Mouse (Mus musculus): Measurements from ENCODE around the gene Ms4a1. TPM values are rescaled to one million over a fixed set of nuclear protein-coding genes. Genes with fewer than 3 reads are reported as not detected.

The Ms4a1 gene
- total and polyA plus RNA-seq, 3 experiments, result 0.22 TPM; not detected in 2

GRCm38 (mm10) chr19:11232348-11232747 is 33.7 kb downstream of the Ms4a1 start, which contains the start of gene Ms4a12:
Ms4a12 (minus strand) TSS chr19:11232448.
- no peaks in the 10 kb centered on the region for H3K27me3 ChIP-seq (ENCODE audit: insufficient read depth, low read length)
- H3K4me3 ChIP-seq (ENCODE audit: low read depth, low read length), result no peak within 1 kb of the TSS
- H3K36me3 ChIP-seq (replicated peaks), result no peaks in the 10 kb centered on the region
- DNase-seq (ENCODE audit: low spot score), result no peak
- no peak for ATAC-seq (ENCODE audit: extremely low read depth, insufficient number of reproducible peaks, low FRiP score, poor library complexity, severe bottlenecking)
- TF ChIP-seq GATA2 (IDR thresholded peaks at IDR 0.05; ENCODE audit: borderline replicate concordance, low read depth, low read length) (no peak), CTCF (IDR thresholded peaks at IDR 0.05; ENCODE audit: low read depth, low read length) (no peak), GATA1 (IDR thresholded peaks at IDR 0.05; ENCODE audit: borderline replicate concordance, low read length) (no peak)
- H3K9me3 ChIP-seq (replicated peaks), result no peaks in the 10 kb centered on the region
- no peaks in the 10 kb centered on the region for H3K4me1 ChIP-seq (ENCODE audit: insufficient read depth, low read depth, low read length)

Other genes with a start within 250 kb of the Ms4a1 start
- not detected in 2 replicates for gene Ms4a18, start 248.2 kb downstream of the Ms4a1 start, total RNA-seq (2014; fragmentation: Nextera tagmentation)
- gene Ms4a18, start 248.2 kb downstream of the Ms4a1 start, total RNA-seq (2017), result not detected in 2 replicates
- gene Ms4a18, start 248.2 kb downstream of the Ms4a1 start, polyA plus RNA-seq (2012), result not detected in 2 replicates
- gene Ms4a8a, start 185.1 kb downstream of the Ms4a1 start, total RNA-seq (2014; fragmentation: Nextera tagmentation), result not detected in 2 replicates
- gene Ms4a8a, start 185.1 kb downstream of the Ms4a1 start, total RNA-seq (2017), result not detected in 2 replicates
- gene Ms4a8a, start 185.1 kb downstream of the Ms4a1 start, polyA plus RNA-seq (2012), result not detected in 2 replicates
- not detected in 2 replicates for gene 1700017D01Rik, start 135.4 kb downstream of the Ms4a1 start, total RNA-seq (2014; fragmentation: Nextera tagmentation)
- gene 1700017D01Rik, start 135.4 kb downstream of the Ms4a1 start, total RNA-seq (2017), result 0.06 and 0.16 TPM in 2 replicates
- not detected in 2 replicates for gene 1700017D01Rik, start 135.4 kb downstream of the Ms4a1 start, polyA plus RNA-seq (2012)
- not detected in 2 replicates for gene 1700025F22Rik, start 100.9 kb downstream of the Ms4a1 start, total RNA-seq (2014; fragmentation: Nextera tagmentation)
- gene 1700025F22Rik, start 100.9 kb downstream of the Ms4a1 start, total RNA-seq (2017), result not detected in 2 replicates
- gene 1700025F22Rik, start 100.9 kb downstream of the Ms4a1 start, polyA plus RNA-seq (2012), result not detected in 2 replicates
- gene Ms4a13, start 69.5 kb downstream of the Ms4a1 start, total RNA-seq (2014; fragmentation: Nextera tagmentation), result not detected in 2 replicates
- not detected in 2 replicates for gene Ms4a13, start 69.5 kb downstream of the Ms4a1 start, total RNA-seq (2017)
- not detected in 2 replicates for gene Ms4a13, start 69.5 kb downstream of the Ms4a1 start, polyA plus RNA-seq (2012)
- not detected in 2 replicates for gene Ms4a12, start 33.8 kb downstream of the Ms4a1 start, total RNA-seq (2014; fragmentation: Nextera tagmentation)
- 0.16 TPM in 1 of 2 replicates, not detected in the other for gene Ms4a12, start 33.8 kb downstream of the Ms4a1 start, total RNA-seq (2017)
- not detected in 2 replicates for gene Ms4a12, start 33.8 kb downstream of the Ms4a1 start, polyA plus RNA-seq (2012)
- not detected in 2 replicates for gene Ms4a5, start 17.6 kb upstream of the Ms4a1 start, total RNA-seq (2014; fragmentation: Nextera tagmentation)
- 0.23 and 0.38 TPM in 2 replicates for gene Ms4a5, start 17.6 kb upstream of the Ms4a1 start, total RNA-seq (2017)
- not detected in 2 replicates for gene Ms4a5, start 17.6 kb upstream of the Ms4a1 start, polyA plus RNA-seq (2012)
- not detected in 2 replicates for gene Ms4a14, start 48.2 kb upstream of the Ms4a1 start, total RNA-seq (2014; fragmentation: Nextera tagmentation)
- gene Ms4a14, start 48.2 kb upstream of the Ms4a1 start, total RNA-seq (2017), result 0.05 and 0.06 TPM in 2 replicates
- not detected in 2 replicates for gene Ms4a14, start 48.2 kb upstream of the Ms4a1 start, polyA plus RNA-seq (2012)
- not detected in 2 replicates for gene Ms4a7, start 69.9 kb upstream of the Ms4a1 start, total RNA-seq (2014; fragmentation: Nextera tagmentation)
- gene Ms4a7, start 69.9 kb upstream of the Ms4a1 start, total RNA-seq (2017), result 0.05 and 0.12 TPM in 2 replicates
- not detected in 2 replicates for gene Ms4a7, start 69.9 kb upstream of the Ms4a1 start, polyA plus RNA-seq (2012)
- not detected in 2 replicates for gene Ms4a4a, start 109.3 kb upstream of the Ms4a1 start, total RNA-seq (2014; fragmentation: Nextera tagmentation)
- not detected in 2 replicates for gene Ms4a4a, start 109.3 kb upstream of the Ms4a1 start, total RNA-seq (2017)
- gene Ms4a4a, start 109.3 kb upstream of the Ms4a1 start, polyA plus RNA-seq (2012), result not detected in 2 replicates
- not detected in 2 replicates for gene Ms4a4c, start 138.5 kb upstream of the Ms4a1 start, total RNA-seq (2014; fragmentation: Nextera tagmentation)
- gene Ms4a4c, start 138.5 kb upstream of the Ms4a1 start, total RNA-seq (2017), result not detected in 2 replicates
- not detected in 2 replicates for gene Ms4a4c, start 138.5 kb upstream of the Ms4a1 start, polyA plus RNA-seq (2012)
- not detected in 2 replicates for gene Ms4a4b, start 177.3 kb upstream of the Ms4a1 start, total RNA-seq (2014; fragmentation: Nextera tagmentation)
- gene Ms4a4b, start 177.3 kb upstream of the Ms4a1 start, total RNA-seq (2017), result 0.06 and 0.27 TPM in 2 replicates
- gene Ms4a4b, start 177.3 kb upstream of the Ms4a1 start, polyA plus RNA-seq (2012), result not detected in 2 replicates
- gene Ms4a6c, start 203.1 kb upstream of the Ms4a1 start, total RNA-seq (2014; fragmentation: Nextera tagmentation), result 0.78 TPM in 1 of 2 replicates, not detected in the other
- gene Ms4a6c, start 203.1 kb upstream of the Ms4a1 start, total RNA-seq (2017), result 1.9 and 2.6 TPM in 2 replicates
- gene Ms4a6c, start 203.1 kb upstream of the Ms4a1 start, polyA plus RNA-seq (2012), result 0.03 TPM in 2 replicates
- 1.4 and 2.1 TPM in 2 replicates for gene Gm8369, start 219.7 kb upstream of the Ms4a1 start, total RNA-seq (2014; fragmentation: Nextera tagmentation)
- gene Gm8369, start 219.7 kb upstream of the Ms4a1 start, total RNA-seq (2017), result 0.87 and 0.98 TPM in 2 replicates
- not detected in 2 replicates for gene Gm8369, start 219.7 kb upstream of the Ms4a1 start, polyA plus RNA-seq (2012)

All from G1E (cell line).